Mouse (Mus musculus) hindbrain, embryonic 12.5 days (tissue): ENCODE measurements around the gene Fermt2. TPM values are rescaled to one million over a fixed set of nuclear protein-coding genes. Genes with fewer than 3 reads are reported as not detected.

Experiments
- ATAC-seq: fragments of 200-750 bp; cut with Nextera tagmentation; 2 replicates; pipeline ENCODE4 v1.8.0; 2017; ENCODE audit warnings: moderate TSS enrichment; ENCODE audit not compliant: low FRiP score
- H3K27ac ChIP-seq: fragments of 300-500 bp; sonication (generic); 2 replicates; pipeline ENCODE4 v1.5.1; 2016; ENCODE audit warnings: mild to moderate bottlenecking
- H3K27me3 ChIP-seq: fragments of 300-500 bp; sonication (generic); 2 replicates; pipeline ENCODE4 v1.6.1; 2016; ENCODE audit warnings: mild to moderate bottlenecking
- H3K36me3 ChIP-seq: fragments of 300-500 bp; sonication (generic); 2 replicates; pipeline ENCODE4 v1.6.1; 2016; ENCODE audit warnings: mild to moderate bottlenecking
- H3K4me1 ChIP-seq: fragments of 300-500 bp; sonication (generic); 2 replicates; pipeline ENCODE4 v1.6.1; 2016
- H3K4me2 ChIP-seq: fragments of 300-500 bp; sonication (generic); replicated peaks from 2 replicates; pipeline ENCODE4 v1.6.1; 2016; ENCODE audit warnings: mild to moderate bottlenecking
- H3K4me3 ChIP-seq: fragments of 300-500 bp; sonication (generic); 2 replicates; pipeline ENCODE4 v1.5.1; 2016; ENCODE audit warnings: mild to moderate bottlenecking
- H3K9ac ChIP-seq: fragments of 300-500 bp; sonication (generic); 2 replicates; pipeline ENCODE4 v1.6.1; 2016; ENCODE audit warnings: mild to moderate bottlenecking, moderate library complexity
- H3K9me3 ChIP-seq: fragments of 300-500 bp; sonication (generic); replicated peaks from 2 replicates; pipeline ENCODE4 v1.6.1; 2016; ENCODE audit warnings: mild to moderate bottlenecking
- WGBS: fragments of 180-500 bp; shearing (Covaris S2); methylation state at CpG from one replicate; pipeline ENCODE4 v1.1.7; 2016; 5-methylcytosine and 5-hydroxymethylcytosine counted together
- polyA plus RNA-seq: library from polyadenylated mRNA; unstranded; fragments of >200 nt; fragmentation: Nextera tagmentation; extraction: Ambion mirVana; gene quantifications from 2 replicates; pipeline ENCODE4 v1.2.1, GENCODE M21; 2016

Fermt2 gene
- polyA plus RNA-seq, 1 experiment from 2014 or later, result 75.1 TPM

DNA sequence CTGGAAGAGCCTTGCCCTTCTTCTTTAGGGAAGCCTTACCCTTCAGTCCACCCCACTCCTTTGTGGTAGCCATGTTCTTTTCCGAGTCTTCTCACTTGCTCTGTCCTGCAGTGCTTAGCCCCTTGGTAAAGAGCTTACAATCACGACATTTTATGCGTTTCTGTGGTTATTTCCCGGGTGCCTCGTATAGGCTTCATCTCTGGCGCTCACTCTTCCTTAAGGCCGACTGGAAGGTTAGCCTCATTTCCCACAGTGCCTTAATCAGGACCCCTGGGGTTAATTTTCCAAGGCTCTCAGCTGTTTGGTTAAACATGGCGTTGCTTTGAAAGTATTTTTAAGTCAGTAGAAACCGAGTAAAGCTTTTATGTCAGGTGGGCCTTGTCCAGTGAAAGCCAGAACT is 90.5 kb downstream of the Fermt2 start:
- Histone ChIP-seq H3K4me3 (no peak overlapping the region), H3K36me3 (no peaks in the 10 kb centered on the region), H3K4me2 (no peak overlapping the region), H3K4me1 (no peaks in the 10 kb centered on the region), H3K9me3 (no peaks in the 10 kb centered on the region), H3K9ac (no peak overlapping the region), H3K27me3 (no peaks in the 10 kb centered on the region), H3K27ac (no peak overlapping the region)
- ATAC-seq, result no peak
- WGBS, result 69% methylated on average over 9 of the region's 9 CpGs

DNA sequence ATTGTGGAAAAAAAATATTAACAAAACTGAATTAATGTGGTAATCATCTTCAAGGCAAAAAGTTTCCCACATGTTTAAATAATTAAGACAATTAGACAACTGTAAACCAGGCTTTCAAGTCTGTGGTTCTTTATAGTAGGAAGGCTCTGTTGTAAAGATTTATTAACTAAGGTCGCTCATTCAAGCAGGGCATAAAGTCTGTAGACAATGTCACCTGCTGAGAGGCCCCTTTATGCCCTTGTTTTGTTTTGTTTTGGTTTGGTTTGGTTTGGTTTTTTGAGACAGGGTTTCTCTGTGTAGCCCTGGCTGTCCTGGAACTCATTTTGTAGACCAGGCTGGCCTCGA is 91.0 kb downstream of the Fermt2 start:
- 74% methylated on average over 2 of the region's 2 CpGs for WGBS
- Histone ChIP-seq H3K9ac (no peak overlapping the region), H3K4me3 (no peak overlapping the region), H3K36me3 (no peaks in the 10 kb centered on the region), H3K27me3 (no peaks in the 10 kb centered on the region), H3K4me1 (no peaks in the 10 kb centered on the region), H3K9me3 (no peaks in the 10 kb centered on the region), H3K27ac (no peak overlapping the region), H3K4me2 (no peak overlapping the region)
- no peak for ATAC-seq

DNA sequence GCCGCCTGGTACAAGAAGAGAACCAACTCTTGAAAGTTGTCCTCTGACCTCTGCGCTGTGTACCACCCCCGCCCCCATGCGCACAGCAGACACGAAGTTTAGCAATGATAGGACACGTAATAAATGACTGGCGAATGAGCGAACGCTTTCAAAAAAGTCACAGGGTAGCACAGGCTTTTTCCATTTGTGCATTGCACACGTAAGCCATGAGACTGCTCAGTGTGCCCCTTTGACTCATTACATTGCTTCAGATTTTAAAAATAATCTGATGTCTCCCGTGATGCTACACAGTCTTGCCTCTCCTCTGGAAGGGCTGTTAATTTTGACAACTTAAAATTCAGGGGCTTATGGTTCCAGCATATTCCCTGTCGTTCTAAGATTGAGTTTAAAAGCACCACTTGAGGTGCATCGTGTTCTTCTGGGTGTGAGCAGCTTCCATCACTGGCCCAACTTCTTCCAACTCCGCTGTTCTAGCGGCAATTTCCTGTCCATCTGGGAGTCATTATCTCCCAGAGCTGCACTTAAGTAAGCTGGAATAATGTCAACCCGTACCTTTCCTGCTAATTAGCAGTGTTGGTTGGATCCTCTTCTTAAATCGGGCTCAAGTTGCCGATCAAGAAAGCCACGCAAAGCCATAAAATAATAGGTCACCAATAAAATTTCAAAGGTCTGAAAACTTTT is 91.5 kb downstream of the Fermt2 start:
- 78% methylated on average over 19 of the region's 19 CpGs for WGBS
- no peak for ATAC-seq
- H3K9me3 ChIP-seq, result no peaks in the 10 kb centered on the region
- no peak overlapping the region for H3K4me2 ChIP-seq
- no peaks in the 10 kb centered on the region for H3K27me3 ChIP-seq
- no peak overlapping the region for H3K4me3 ChIP-seq
- H3K36me3 ChIP-seq, result no peaks in the 10 kb centered on the region
- H3K4me1 ChIP-seq, result no peaks in the 10 kb centered on the region
- H3K27ac ChIP-seq, result no peak overlapping the region
- H3K9ac ChIP-seq, result no peak overlapping the region

DNA sequence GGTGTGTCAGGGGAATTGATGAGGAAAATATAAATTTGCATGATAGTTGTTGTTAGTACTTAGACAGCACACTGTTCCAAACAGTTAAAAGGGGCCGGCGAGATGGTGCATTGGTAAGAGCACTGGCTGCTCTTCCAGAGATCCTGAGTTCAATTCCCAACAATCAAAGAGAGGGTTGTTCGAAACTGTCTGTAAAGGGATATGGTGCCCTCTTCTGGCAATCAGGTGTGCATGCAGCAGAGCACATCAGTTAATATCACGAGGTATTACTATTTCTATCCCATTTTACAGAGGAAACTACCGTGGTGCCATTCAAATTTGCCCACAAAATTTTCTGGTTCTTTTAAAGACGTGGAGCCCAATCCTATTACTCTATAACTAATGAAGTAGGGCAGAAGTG is 95.7 kb downstream of the Fermt2 start:
- 73% methylated on average over 6 of the region's 6 CpGs for WGBS
- no peak for ATAC-seq

DNA sequence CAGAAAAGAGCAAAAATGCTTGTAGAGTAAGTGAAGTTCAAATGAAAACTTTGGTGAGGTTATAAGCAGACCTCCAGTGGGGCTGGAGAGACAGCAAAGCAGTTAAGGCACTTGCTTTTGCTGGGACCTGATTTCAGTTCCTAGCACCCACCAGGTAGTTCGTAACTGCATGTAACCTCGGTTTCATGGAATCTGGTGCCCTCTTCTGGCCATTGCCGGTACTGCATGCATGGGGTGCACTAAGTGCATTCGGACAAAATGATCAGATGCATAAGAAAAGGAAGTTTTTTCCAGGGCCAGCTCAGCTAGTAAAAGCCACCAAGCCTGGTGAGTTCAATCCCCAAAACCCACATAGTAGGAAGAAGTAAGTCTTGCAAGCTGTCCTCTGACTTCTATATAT is 97.9 kb downstream of the Fermt2 start:
- WGBS, result 64% methylated on average over 4 of the region's 4 CpGs
- no peak overlapping the region for H3K9ac ChIP-seq

More for the DNA sequence above, 95.7 kb downstream of the Fermt2 start:
- Histone ChIP-seq H3K4me1 (no peaks in the 10 kb centered on the region), H3K9me3 (peaks cover 9% of the 10 kb centered on the region), H3K9ac (no peak overlapping the region), H3K4me3 (no peak overlapping the region), H3K36me3 (no peaks in the 10 kb centered on the region), H3K27me3 (no peaks in the 10 kb centered on the region), H3K27ac (no peak overlapping the region), H3K4me2 (no peak overlapping the region)

DNA sequence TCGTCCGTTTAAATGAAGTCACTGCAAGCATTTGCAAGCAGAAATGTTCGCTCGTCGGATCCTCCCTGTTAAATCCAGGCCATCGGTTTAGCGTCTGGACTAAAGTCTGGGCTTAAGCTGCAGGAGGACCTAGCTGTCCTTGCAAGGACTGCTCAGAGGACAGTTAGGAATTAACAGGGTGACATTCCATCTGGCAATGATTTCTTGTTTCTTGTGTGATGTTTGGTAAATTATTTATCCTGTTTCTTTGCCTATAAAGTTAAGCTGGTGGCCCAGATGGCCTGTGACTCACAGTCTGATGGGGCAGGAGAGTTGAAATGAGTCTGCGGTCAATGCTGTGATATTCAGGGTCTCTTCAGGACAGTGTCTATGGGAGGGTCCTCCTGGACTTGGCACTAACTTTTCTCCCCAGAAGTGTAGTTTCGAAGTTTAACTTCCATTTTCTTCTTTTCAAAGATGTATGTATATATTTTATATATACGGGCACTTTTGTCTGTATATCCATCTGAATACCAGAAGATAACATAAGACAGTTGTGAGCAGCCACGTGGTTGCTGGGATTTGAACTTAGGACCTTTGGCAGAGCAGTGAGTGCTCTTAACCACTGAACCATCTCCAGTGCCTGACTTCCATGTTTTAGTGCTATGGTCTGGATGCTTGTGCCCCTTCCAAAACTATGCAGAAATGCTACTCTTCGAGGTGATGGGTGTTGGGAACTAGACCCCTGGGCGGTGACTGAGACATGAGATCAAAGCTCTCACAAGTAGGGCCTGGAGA is 99.7 kb downstream of the Fermt2 start:
- no peaks in the 10 kb centered on the region for H3K4me1 ChIP-seq
- no peak for ATAC-seq
- no peak overlapping the region for H3K9ac ChIP-seq
- peaks cover 9% of the 10 kb centered on the region for H3K9me3 ChIP-seq
- no peak overlapping the region for H3K27ac ChIP-seq
- H3K4me3 ChIP-seq, result no peak overlapping the region
- no peaks in the 10 kb centered on the region for H3K36me3 ChIP-seq
- 91% methylated on average over 13 of the region's 13 CpGs for WGBS
- no peak overlapping the region for H3K4me2 ChIP-seq
- H3K27me3 ChIP-seq, result no peaks in the 10 kb centered on the region

More for the DNA sequence above, 97.9 kb downstream of the Fermt2 start:
- H3K27me3 ChIP-seq, result no peaks in the 10 kb centered on the region
- no peak overlapping the region for H3K27ac ChIP-seq
- H3K4me3 ChIP-seq, result no peak overlapping the region
- H3K36me3 ChIP-seq, result no peaks in the 10 kb centered on the region
- no peaks in the 10 kb centered on the region for H3K4me1 ChIP-seq
- ATAC-seq, result no peak
- H3K9me3 ChIP-seq, result peaks cover 9% of the 10 kb centered on the region
- H3K4me2 ChIP-seq, result no peak overlapping the region

DNA sequence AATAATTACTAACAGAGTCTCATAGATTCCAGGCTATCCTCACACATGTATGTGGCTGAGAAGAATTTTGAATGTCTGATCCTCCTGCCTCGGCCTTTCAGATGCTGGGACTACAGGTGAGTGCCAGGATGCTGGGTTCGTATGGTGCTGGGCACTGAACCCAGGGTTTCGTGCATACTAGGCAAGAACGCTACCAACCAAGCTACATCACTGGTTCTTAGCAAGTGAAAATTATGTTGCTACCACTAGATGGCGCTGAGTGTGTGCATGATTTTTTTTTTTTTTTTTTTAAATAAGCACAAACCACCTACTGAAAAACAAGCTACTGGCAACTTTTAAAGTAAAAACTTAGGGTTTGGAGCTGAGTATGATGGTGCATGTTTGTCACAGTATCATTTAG is 106.7 kb downstream of the Fermt2 start:
- Histone ChIP-seq H3K27ac (no peak overlapping the region), H3K36me3 (no peaks in the 10 kb centered on the region), H3K9ac (no peak overlapping the region), H3K4me3 (no peak overlapping the region), H3K9me3 (no peaks in the 10 kb centered on the region), H3K27me3 (no peaks in the 10 kb centered on the region), H3K4me1 (no peaks in the 10 kb centered on the region), H3K4me2 (no peak overlapping the region)
- ATAC-seq, result peak; percentile 69
- 14% methylated on average over 5 of the region's 5 CpGs for WGBS

DNA sequence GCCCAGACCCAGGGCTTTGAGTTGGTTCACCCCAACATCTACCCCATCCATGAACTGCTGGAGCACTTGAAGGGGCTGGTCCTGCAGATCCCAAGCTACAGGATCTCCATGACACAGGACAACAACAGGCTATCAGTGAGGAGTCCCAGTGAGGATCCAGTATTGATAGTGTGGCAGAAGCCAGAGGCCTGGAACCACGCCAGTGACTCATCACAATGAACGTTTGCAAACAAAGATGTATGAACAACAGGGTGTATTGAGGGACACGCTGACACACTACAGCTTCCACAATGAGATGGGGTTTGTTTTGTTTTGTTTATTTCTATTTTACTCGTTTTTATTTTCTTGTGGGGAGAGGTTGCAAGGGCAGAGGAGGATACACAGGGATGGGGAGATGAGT is 107.5 kb downstream of the Fermt2 start:
- no peaks in the 10 kb centered on the region for H3K27me3 ChIP-seq
- H3K27ac ChIP-seq, result no peak overlapping the region
- H3K36me3 ChIP-seq, result no peaks in the 10 kb centered on the region
- ATAC-seq, result no peak
- no peak overlapping the region for H3K4me2 ChIP-seq
- 71% methylated on average over 4 of the region's 4 CpGs for WGBS
- H3K9ac ChIP-seq, result no peak overlapping the region
- H3K4me3 ChIP-seq, result no peak overlapping the region
- H3K9me3 ChIP-seq, result no peaks in the 10 kb centered on the region
- H3K4me1 ChIP-seq, result no peaks in the 10 kb centered on the region

DNA sequence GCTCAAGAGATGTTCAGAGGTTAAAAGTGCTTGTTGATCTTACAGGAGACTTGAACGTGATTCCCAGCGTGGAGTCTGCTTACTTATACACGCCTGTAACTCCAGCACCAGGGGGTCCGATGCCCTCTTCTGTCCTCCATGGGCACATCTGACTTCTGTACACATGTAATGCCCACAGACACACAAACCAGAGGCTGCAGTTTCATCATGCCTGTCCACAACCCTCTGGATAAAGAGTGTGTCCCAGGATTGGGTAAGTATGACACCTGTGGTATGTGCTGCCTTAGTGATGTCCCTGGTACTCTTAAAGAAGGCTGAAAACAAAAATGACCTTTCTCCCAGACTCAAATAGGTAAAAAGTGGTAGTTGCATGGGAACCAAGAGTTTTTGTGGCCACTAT is 110.6 kb downstream of the Fermt2 start:
- Histone ChIP-seq H3K9me3 (no peaks in the 10 kb centered on the region), H3K4me1 (no peaks in the 10 kb centered on the region), H3K27me3 (no peaks in the 10 kb centered on the region), H3K4me3 (no peak overlapping the region), H3K9ac (no peak overlapping the region), H3K36me3 (no peaks in the 10 kb centered on the region), H3K4me2 (no peak overlapping the region), H3K27ac (no peak overlapping the region)
- WGBS, result 73% methylated on average over 4 of the region's 4 CpGs
- no peak for ATAC-seq

DNA sequence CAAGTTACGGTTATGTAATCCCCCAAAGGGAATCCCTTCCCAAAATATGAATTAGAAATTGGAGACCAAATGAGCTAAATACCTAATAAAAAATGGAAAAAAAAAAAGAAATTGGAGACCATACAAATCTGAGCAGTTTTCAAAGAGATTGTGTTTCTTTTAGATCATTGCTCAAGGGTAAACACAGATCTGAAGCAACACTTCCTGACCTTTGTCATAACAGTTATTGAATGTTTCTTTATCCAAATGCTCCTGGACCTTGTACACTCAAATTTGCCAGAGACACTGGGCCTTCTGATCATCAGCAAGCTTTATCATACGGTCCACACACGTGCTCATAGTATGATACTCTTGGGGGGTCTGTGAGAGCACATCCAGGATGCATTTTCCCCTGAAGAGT is 111.4 kb downstream of the Fermt2 start:
- WGBS, result 88% methylated on average over 3 of the region's 3 CpGs
- H3K9ac ChIP-seq, result no peak overlapping the region

DNA sequence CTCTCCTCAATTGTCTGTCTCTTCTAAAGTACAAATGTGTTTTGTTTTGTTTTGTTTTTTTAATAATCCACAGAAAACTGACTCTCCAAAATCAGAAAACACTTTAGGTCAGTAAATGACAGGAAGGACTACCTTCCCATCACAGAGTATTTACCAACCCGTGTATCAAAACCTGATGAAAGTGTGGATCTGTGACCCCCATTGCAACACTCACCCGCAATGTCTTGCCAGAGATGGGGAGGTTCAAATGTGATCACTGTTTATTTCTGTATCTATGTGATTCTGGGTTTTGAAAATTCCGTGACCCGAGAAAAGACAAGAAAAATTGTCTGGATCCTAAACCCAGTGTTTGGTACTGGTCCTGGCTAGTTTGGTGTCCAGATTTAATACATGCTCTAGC is 113.7 kb downstream of the Fermt2 start:
- Histone ChIP-seq H3K9me3 (no peaks in the 10 kb centered on the region), H3K36me3 (no peaks in the 10 kb centered on the region), H3K27ac (no peak overlapping the region), H3K4me3 (no peak overlapping the region), H3K9ac (no peak overlapping the region), H3K4me1 (no peaks in the 10 kb centered on the region), H3K27me3 (no peaks in the 10 kb centered on the region), H3K4me2 (no peak overlapping the region)
- WGBS, result 92% methylated on average over 4 of the region's 4 CpGs
- ATAC-seq, result no peak

More for the DNA sequence above, 111.4 kb downstream of the Fermt2 start:
- no peak overlapping the region for H3K4me2 ChIP-seq
- ATAC-seq, result no peak
- no peaks in the 10 kb centered on the region for H3K27me3 ChIP-seq
- H3K4me3 ChIP-seq, result no peak overlapping the region
- H3K36me3 ChIP-seq, result no peaks in the 10 kb centered on the region
- H3K9me3 ChIP-seq, result no peaks in the 10 kb centered on the region
- H3K27ac ChIP-seq, result no peak overlapping the region
- no peaks in the 10 kb centered on the region for H3K4me1 ChIP-seq
